9 mouse cellular contexts compared by ENCODE assay signal in genomic region chr4:127640251-127641085, GRCm38 (mm10).
A peak's percentile ranks its signal among the peaks of the same experiment; 100 is the strongest.
DNase-seq lines count a peak whose midpoint lies in the region; ATAC-seq lines count a peak whose summit lies in the region.
"Had no signal": no experiment of that assay in that cellular context is flagged by ENCODE, and none has a peak within 500 bp of the region (broad histone marks: within the 10 kb centered on the region; RNA-seq: fewer than 3 reads in every experiment).

No protein-coding gene starts in this region.

- H3K9ac ChIP-seq in heart, embryonic 12.5 days, result no peak overlapping the region
- H3K9ac ChIP-seq in forebrain, embryonic 14.5 days (ENCODE audit: low read length), result peak overlapping the region; percentile 17; the same call in 1 of the 2 replicates
- H3K9ac ChIP-seq: embryonic facial prominence, embryonic 13.5 days had no signal

- 53% methylated on average over 14 of the region's 14 CpGs for WGBS in heart, embryonic 12.5 days
- 36% methylated on average over 14 of the region's 14 CpGs for WGBS in forebrain, embryonic 14.5 days

- peaks cover 6% of the 10 kb centered on the region; the same call in 1 of the 2 replicates for H3K4me1 ChIP-seq in heart, embryonic 12.5 days (replicated peaks)
- H3K4me1 ChIP-seq in forebrain, embryonic 14.5 days (ENCODE audit: control insufficient read depth, insufficient read depth, low read length), result peaks cover 26% of the 10 kb centered on the region

- H3K4me2 ChIP-seq in heart, embryonic 12.5 days, result no peak overlapping the region
- H3K4me2 ChIP-seq in forebrain, embryonic 14.5 days (ENCODE audit: low read length), result 0 out of 2 replicates have a peak overlapping the region, but pooled peaks have one; percentile 3
- H3K4me2 ChIP-seq: embryonic facial prominence, embryonic 13.5 days had no signal

- no peak overlapping the region for H3K4me3 ChIP-seq in heart, embryonic 12.5 days
- H3K4me3 ChIP-seq in forebrain, embryonic 14.5 days (ENCODE audit: low read depth, low read length), result no peak overlapping the region
- H3K4me3 ChIP-seq: embryonic facial prominence, embryonic 13.5 days had no signal

- DNase-seq in heart, adult 9 months (ENCODE audit: low spot score in 2 of 2), result no peak
- DNase-seq in forebrain, embryonic 14.5 days (ENCODE audit: low spot score), result peak; percentile 94
- peak; percentile 67 to 76 for DNase-seq in layer of hippocampus, postnatal 14 days (ENCODE audit: low spot score in 2 of 2)
- DNase-seq in neural tube, embryonic 10.5 days (ENCODE audit: extremely low spot score, low spot score), result peak; percentile 52
- no peak for DNase-seq in thymus, postnatal 14 days
- DNase-seq in thymus, postnatal 0 days (ENCODE audit: low spot score), result no peak
- no peak for DNase-seq in lung, postnatal 25 days (ENCODE audit: low spot score)

- no peaks in the 10 kb centered on the region for H3K27me3 ChIP-seq in heart, embryonic 12.5 days (replicated peaks)
- no peaks in the 10 kb centered on the region for H3K27me3 ChIP-seq in forebrain, embryonic 14.5 days (replicated peaks; ENCODE audit: control insufficient read depth, insufficient read depth, low read length)
- H3K27me3 ChIP-seq: embryonic facial prominence, embryonic 13.5 days had no signal

- H3K9me3 ChIP-seq in heart, embryonic 12.5 days (replicated peaks), result no peaks in the 10 kb centered on the region
- no peaks in the 10 kb centered on the region for H3K9me3 ChIP-seq in forebrain, embryonic 14.5 days (replicated peaks; ENCODE audit: control insufficient read depth, low read length)
- H3K9me3 ChIP-seq: embryonic facial prominence, embryonic 13.5 days had no signal

- H3K36me3 ChIP-seq in heart, embryonic 12.5 days, result no peaks in the 10 kb centered on the region
- H3K36me3 ChIP-seq in forebrain, embryonic 14.5 days (ENCODE audit: control insufficient read depth, insufficient read depth, low read length), result no peaks in the 10 kb centered on the region
- H3K36me3 ChIP-seq: embryonic facial prominence, embryonic 13.5 days had no signal

- peak; percentile 42 for ATAC-seq in heart, embryonic 12.5 days (ENCODE audit: insufficient number of reproducible peaks, low FRiP score)
- ATAC-seq in forebrain, embryonic 14.5 days, result peak; percentile 92

- no peak overlapping the region for H3K27ac ChIP-seq in heart, embryonic 12.5 days (ENCODE audit: poor library complexity, severe bottlenecking)
- H3K27ac ChIP-seq in forebrain, embryonic 14.5 days (ENCODE audit: low read depth, low read length), result peak overlapping the region; percentile 81
- H3K27ac ChIP-seq: embryonic facial prominence, embryonic 13.5 days had no signal

Comparison
In these comparisons a context has a peak if more than half of its experiments do, and no peak if none do; other contexts are left out.
1. DNase-seq: peak in forebrain, embryonic 14.5 days (single experiment), layer of hippocampus, postnatal 14 days (2 of 2) and neural tube, embryonic 10.5 days (single experiment); none in heart, adult 9 months (0 of 2), thymus, postnatal 14 days (single experiment), thymus, postnatal 0 days (single experiment) and lung, postnatal 25 days (single experiment).